Mouse (Mus musculus) heart, postnatal 0 days (tissue): ENCODE measurements around the gene Stap1.

ENCODE experiments used
- CTCF ChIP-seq: IDR thresholded peaks from 2 replicates; pipeline ENCODE4 v1.5.1; 2016; ENCODE audit warnings: antibody characterized with exemption, control low read depth, low read depth
- EP300 ChIP-seq: IDR thresholded peaks from 2 replicates; pipeline ENCODE4 v1.6.1; 2016; ENCODE audit warnings: antibody characterized with exemption, low read depth

GRCm38 (mm10) chr5:86065876-86066550, 5.5 kb upstream of the Stap1 start:
- TF ChIP-seq CTCF (no peak), EP300 (no peak)
